Mouse (Mus musculus): ENCODE measurements at regions not wholly inside any gene's neighbourhood (a gene's known extent, or its start where the extent isn't known, plus 50 kb on each side); places are given as distances from the start of the nearest gene placed in this dataset.

DNA sequence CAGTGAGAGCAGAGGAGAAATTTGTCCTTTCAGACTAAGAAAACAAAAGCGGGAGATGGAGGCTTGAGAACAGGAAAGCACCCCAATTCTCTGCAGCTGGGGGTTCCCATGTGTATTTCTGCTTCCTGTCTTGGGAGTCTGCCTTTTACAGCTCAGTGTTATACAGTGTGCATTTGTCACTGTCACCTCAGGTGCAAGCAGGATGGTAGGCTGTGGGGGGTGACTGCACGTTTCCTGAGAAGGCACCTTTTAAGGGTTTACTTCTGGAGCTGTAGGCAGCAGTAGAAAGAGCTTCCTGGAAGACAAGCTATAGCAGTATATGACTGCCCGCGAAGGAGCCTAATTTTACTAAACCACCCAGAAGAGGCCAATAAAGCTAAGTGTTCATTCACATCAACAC, 180.5 kb downstream of the Kcnrg start:
- no peak for TF ChIP-seq EP300 (optimal IDR thresholded peaks at IDR 0.05)
- TF ChIP-seq CTCF (IDR thresholded peaks at IDR 0.05; ENCODE audit: low read depth), result no peak
- H3K27me3 ChIP-seq (ENCODE audit: control insufficient read depth, insufficient read depth, low read length), result no peaks in the 10 kb centered on the region
- no peak overlapping the region for H3K27ac ChIP-seq (replicated peaks)
- H3K9ac ChIP-seq (ENCODE audit: low read length), result no peak overlapping the region
- no peaks in the 10 kb centered on the region for H3K9me3 ChIP-seq (ENCODE audit: control insufficient read depth, low read length)
- no peak for ATAC-seq (ENCODE audit: low FRiP score, low TSS enrichment)
- no peaks in the 10 kb centered on the region for H3K4me1 ChIP-seq (replicated peaks; ENCODE audit: control insufficient read depth, insufficient read depth)
- 72% methylated on average over 4 of the region's 4 CpGs for WGBS
- no peak overlapping the region for H3K4me3 ChIP-seq (ENCODE audit: low read depth, low read length)
- no peak for DNase-seq (ENCODE audit: low spot score)
- no peak overlapping the region for H3K4me2 ChIP-seq (replicated peaks; ENCODE audit: low read depth)
- H3K36me3 ChIP-seq (ENCODE audit: control insufficient read depth, insufficient read depth, low read length), result no peaks in the 10 kb centered on the region

DNA sequence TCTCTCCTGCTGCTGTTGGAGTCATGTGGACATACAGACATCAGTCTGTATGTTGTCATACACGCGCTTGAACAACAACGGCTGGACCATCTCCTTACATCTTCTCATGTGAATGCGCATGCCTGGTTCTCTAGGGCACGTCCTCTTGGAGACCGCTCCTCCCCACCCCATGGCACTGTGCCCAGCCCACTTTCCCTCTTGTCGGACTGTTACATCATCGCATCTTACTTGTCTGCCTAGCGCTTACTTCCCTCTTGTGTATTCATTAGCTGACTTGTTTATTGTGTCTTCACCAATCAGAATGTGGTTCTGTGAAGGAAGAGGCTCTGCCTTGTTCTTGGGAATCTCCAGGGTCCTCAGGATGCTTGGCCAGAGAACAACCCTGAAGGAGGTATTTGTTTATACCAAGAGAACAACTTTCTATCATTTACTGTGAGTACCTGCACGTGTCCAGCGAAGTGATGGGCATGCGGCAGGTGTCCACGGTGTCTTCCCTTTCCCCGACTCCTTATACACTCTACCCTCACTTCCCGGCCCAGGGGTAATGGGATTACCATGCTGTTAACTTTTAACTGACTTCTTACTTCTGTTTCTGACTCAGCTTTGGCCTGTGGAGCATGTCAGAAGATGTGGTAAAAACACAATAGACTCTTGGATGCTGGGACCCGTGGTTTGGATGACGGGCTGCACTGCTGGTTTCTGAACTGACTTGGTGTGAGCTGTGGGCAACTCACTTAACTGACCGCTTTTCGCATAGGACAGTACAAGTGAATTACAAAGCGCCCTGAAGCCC, 181.9 kb downstream of the Kcnrg start:
- no peaks in the 10 kb centered on the region for H3K27me3 ChIP-seq (ENCODE audit: control insufficient read depth, insufficient read depth, low read length)
- no peaks in the 10 kb centered on the region for H3K4me1 ChIP-seq (replicated peaks; ENCODE audit: control insufficient read depth, insufficient read depth)
- TF ChIP-seq EP300 (optimal IDR thresholded peaks at IDR 0.05), result no peak
- no peak for TF ChIP-seq CTCF (IDR thresholded peaks at IDR 0.05; ENCODE audit: low read depth)
- WGBS, result 78% methylated on average over 20 of the region's 20 CpGs
- no peaks in the 10 kb centered on the region for H3K9me3 ChIP-seq (ENCODE audit: control insufficient read depth, low read length)
- H3K9ac ChIP-seq (ENCODE audit: low read length), result no peak overlapping the region
- DNase-seq (ENCODE audit: low spot score) (peak; percentile 19), ATAC-seq (ENCODE audit: low FRiP score, low TSS enrichment) (no peak)
- H3K36me3 ChIP-seq (ENCODE audit: control insufficient read depth, insufficient read depth, low read length), result no peaks in the 10 kb centered on the region
- H3K27ac ChIP-seq (replicated peaks), result no peak overlapping the region
- no peak overlapping the region for H3K4me3 ChIP-seq (ENCODE audit: low read depth, low read length)
- H3K4me2 ChIP-seq (replicated peaks; ENCODE audit: low read depth), result no peak overlapping the region

DNA sequence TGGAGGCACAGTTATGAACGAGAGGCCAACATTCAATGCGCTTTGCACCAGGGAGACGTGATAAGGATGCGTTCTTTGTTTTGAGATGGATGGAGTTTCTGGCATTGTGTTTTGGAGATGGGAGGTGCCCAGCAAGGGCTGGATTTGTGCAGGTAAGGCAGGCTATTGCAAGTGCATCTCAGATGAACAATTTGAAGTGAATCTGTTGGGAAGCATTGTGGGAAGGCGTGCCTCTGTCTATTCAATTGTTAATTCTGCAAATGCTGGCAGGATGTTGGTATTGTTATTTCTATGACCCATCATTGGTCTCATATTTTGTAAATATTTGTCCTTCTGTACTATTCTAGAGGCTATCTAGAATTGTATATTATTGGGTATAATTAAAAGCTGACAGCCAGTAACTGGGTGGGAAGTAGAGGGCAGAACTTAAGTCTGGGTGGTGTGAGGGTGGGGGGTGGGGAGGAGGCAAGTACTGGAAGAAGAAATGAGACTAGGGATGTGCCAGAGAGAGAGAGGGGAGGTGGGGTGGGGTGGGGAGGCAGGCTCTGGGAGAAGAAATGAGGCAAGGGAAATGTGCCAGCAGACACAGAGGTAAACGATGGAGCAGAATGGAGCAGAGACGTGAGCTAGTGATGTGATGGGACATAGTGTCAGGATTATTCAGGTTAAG, 188.9 kb downstream of the Kcnrg start:
- TF ChIP-seq CTCF (IDR thresholded peaks at IDR 0.05; ENCODE audit: low read depth), result no peak
- TF ChIP-seq EP300 (optimal IDR thresholded peaks at IDR 0.05), result no peak
- Histone ChIP-seq H3K4me2 (replicated peaks; ENCODE audit: low read depth) (no peak overlapping the region), H3K9ac (ENCODE audit: low read length) (no peak overlapping the region), H3K4me1 (replicated peaks; ENCODE audit: control insufficient read depth, insufficient read depth) (no peaks in the 10 kb centered on the region), H3K27ac (replicated peaks) (no peak overlapping the region), H3K36me3 (ENCODE audit: control insufficient read depth, insufficient read depth, low read length) (no peaks in the 10 kb centered on the region), H3K27me3 (ENCODE audit: control insufficient read depth, insufficient read depth, low read length) (no peaks in the 10 kb centered on the region), H3K4me3 (ENCODE audit: low read depth, low read length) (no peak overlapping the region), H3K9me3 (ENCODE audit: control insufficient read depth, low read length) (no peaks in the 10 kb centered on the region)
- ATAC-seq (ENCODE audit: low FRiP score, low TSS enrichment), result no peak
- WGBS, result 80% methylated on average over 7 of the region's 7 CpGs
- no peak for DNase-seq (ENCODE audit: low spot score)

DNA sequence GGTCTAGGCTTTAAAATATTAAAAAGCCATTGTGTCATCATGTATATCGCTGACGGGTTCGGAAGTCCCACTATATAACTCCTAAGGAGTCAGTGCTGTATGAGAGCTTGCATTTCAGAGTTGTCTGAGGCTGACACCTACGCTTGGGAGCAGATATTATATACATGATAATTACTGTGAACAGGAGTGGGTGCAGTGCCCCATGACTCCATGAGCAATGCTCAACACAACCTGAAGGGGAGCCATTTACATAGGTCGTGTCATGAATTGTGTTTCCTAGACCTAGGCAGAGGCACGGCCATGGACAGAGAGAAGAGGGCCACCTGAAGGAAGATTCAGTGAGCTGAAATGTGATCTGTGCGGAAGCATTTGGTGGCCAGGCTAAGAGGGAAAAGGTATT, 189.4 kb downstream of the Kcnrg start:
- Histone ChIP-seq H3K4me2 (replicated peaks; ENCODE audit: low read depth) (no peak overlapping the region), H3K27me3 (ENCODE audit: control insufficient read depth, insufficient read depth, low read length) (no peaks in the 10 kb centered on the region), H3K27ac (replicated peaks) (no peak overlapping the region), H3K9me3 (ENCODE audit: control insufficient read depth, low read length) (no peaks in the 10 kb centered on the region), H3K36me3 (ENCODE audit: control insufficient read depth, insufficient read depth, low read length) (no peaks in the 10 kb centered on the region), H3K4me3 (ENCODE audit: low read depth, low read length) (no peak overlapping the region), H3K4me1 (replicated peaks; ENCODE audit: control insufficient read depth, insufficient read depth) (no peaks in the 10 kb centered on the region), H3K9ac (ENCODE audit: low read length) (no peak overlapping the region)
- WGBS, result 91% methylated on average over 7 of the region's 7 CpGs
- DNase-seq (ENCODE audit: low spot score) (no peak), ATAC-seq (ENCODE audit: low FRiP score, low TSS enrichment) (no peak)
- TF ChIP-seq CTCF (IDR thresholded peaks at IDR 0.05; ENCODE audit: low read depth) (no peak), EP300 (optimal IDR thresholded peaks at IDR 0.05) (no peak)

DNA sequence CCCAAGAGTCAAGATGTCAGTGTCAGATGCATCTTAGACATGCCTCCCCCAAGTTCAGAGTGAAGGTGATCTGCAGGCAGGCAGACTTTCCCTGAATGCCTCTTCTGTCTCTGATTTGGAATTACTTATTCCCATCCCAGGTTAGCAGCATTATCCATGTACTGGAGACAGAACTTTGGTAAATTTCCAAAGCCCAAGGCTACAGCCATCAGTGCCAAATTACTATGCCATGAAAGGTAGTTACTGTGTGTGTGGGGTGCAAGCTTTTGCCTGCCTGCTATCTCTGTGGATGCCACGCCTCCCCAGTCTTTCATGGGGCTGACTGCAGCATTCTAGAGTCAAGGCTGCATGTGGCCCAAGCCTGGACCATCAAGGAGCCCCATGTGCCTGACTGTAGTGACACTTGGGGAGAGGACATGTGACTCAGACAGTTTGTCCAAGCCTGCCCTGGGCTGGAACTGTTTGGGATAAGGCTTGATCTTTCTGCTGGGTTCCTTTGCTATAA, 196.2 kb downstream of the Kcnrg start:
- Histone ChIP-seq H3K4me3 (ENCODE audit: low read depth, low read length) (no peak overlapping the region), H3K9ac (ENCODE audit: low read length) (no peak overlapping the region), H3K36me3 (ENCODE audit: control insufficient read depth, insufficient read depth, low read length) (no peaks in the 10 kb centered on the region), H3K27ac (replicated peaks) (no peak overlapping the region), H3K27me3 (ENCODE audit: control insufficient read depth, insufficient read depth, low read length) (no peaks in the 10 kb centered on the region), H3K4me2 (replicated peaks; ENCODE audit: low read depth) (no peak overlapping the region), H3K4me1 (replicated peaks; ENCODE audit: control insufficient read depth, insufficient read depth) (no peaks in the 10 kb centered on the region), H3K9me3 (ENCODE audit: control insufficient read depth, low read length) (no peaks in the 10 kb centered on the region)
- no peak for TF ChIP-seq CTCF (IDR thresholded peaks at IDR 0.05; ENCODE audit: low read depth)
- no peak for TF ChIP-seq EP300 (optimal IDR thresholded peaks at IDR 0.05)
- no peak for DNase-seq (ENCODE audit: low spot score)
- no peak for ATAC-seq (ENCODE audit: low FRiP score, low TSS enrichment)
- 60% methylated on average over 1 of the region's 1 CpGs for WGBS

DNA sequence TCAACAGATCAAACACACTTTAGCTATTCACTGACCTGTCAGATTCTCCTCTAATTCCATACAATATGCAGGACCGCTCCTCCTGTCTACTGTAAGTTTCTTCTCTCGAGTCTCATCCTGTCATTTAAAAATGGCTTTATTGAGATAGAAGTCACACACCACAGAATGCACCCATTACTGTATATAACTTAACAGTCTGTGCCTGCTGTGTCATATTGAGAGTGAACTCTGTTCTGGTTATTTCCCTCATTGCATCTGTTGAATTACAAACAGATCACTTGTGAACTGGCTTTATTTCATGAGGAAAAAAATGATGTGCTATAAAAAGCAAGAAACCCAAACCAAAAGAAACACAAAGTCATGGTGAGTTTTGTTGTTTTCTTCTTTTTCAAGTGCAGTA, 198.2 kb downstream of the Kcnrg start:
- DNase-seq (ENCODE audit: low spot score) (no peak), ATAC-seq (ENCODE audit: low FRiP score, low TSS enrichment) (no peak)
- H3K4me1 ChIP-seq (replicated peaks; ENCODE audit: control insufficient read depth, insufficient read depth), result no peaks in the 10 kb centered on the region
- no peak overlapping the region for H3K27ac ChIP-seq (replicated peaks)
- H3K36me3 ChIP-seq (ENCODE audit: control insufficient read depth, insufficient read depth, low read length), result no peaks in the 10 kb centered on the region
- H3K9ac ChIP-seq (ENCODE audit: low read length), result no peak overlapping the region
- H3K4me3 ChIP-seq (ENCODE audit: low read depth, low read length), result no peak overlapping the region
- TF ChIP-seq CTCF (IDR thresholded peaks at IDR 0.05; ENCODE audit: low read depth) (no peak), EP300 (optimal IDR thresholded peaks at IDR 0.05) (no peak)
- no peaks in the 10 kb centered on the region for H3K9me3 ChIP-seq (ENCODE audit: control insufficient read depth, low read length)
- no peak overlapping the region for H3K4me2 ChIP-seq (replicated peaks; ENCODE audit: low read depth)
- no peaks in the 10 kb centered on the region for H3K27me3 ChIP-seq (ENCODE audit: control insufficient read depth, insufficient read depth, low read length)
- WGBS, result 75% methylated on average over 2 of the region's 2 CpGs

Measured in stomach, postnatal 0 days (tissue).